Mouse (Mus musculus): ENCODE data around the gene Vps53. TPM values are rescaled to one million over a fixed set of nuclear protein-coding genes. Genes with fewer than 3 reads are reported as not detected.

Vps53 gene
- total and polyA plus RNA-seq, 2 experiments from 2014 or later, result 40.3 to 63.5 TPM

- H3K27me3 ChIP-seq (ENCODE audit: insufficient read depth, low read length), result no peaks in the 10 kb centered on the region
- H3K27ac ChIP-seq (ENCODE audit: low read depth, low read length), result no peak overlapping the region
- ATAC-seq (ENCODE audit: low FRiP score) (no peak), DNase-seq (ENCODE audit: low spot score) (no peak)
- no peak for TF ChIP-seq CTCF (IDR thresholded peaks at IDR 0.05)
- peaks cover 45% of the 10 kb centered on the region for H3K36me3 ChIP-seq (ENCODE audit: insufficient read depth, low read length)
- H3K4me3 ChIP-seq (ENCODE audit: low read depth, low read length), result no peak overlapping the region
- no peak overlapping the region for H3K4me2 ChIP-seq (ENCODE audit: low read depth, low read length, poor library complexity, severe bottlenecking)
- H3K4me1 ChIP-seq (ENCODE audit: insufficient read depth, low read length), result no peaks in the 10 kb centered on the region
- 79% methylated on average over 6 of the region's 6 CpGs for WGBS
- H3K9ac ChIP-seq (replicated peaks; ENCODE audit: low read length, poor library complexity, severe bottlenecking), result no peak overlapping the region
- no peaks in the 10 kb centered on the region for H3K9me3 ChIP-seq (ENCODE audit: low read length)
These were observed 98.3 kb downstream of the Vps53 start for GRCm38 (mm10) chr11:76081048-76081640.

- no peak for ATAC-seq (ENCODE audit: low FRiP score)
- H3K36me3 ChIP-seq (ENCODE audit: insufficient read depth, low read length), result peaks cover 52% of the 10 kb centered on the region
- WGBS, result 76% methylated on average over 2 of the region's 2 CpGs
- H3K9me3 ChIP-seq (ENCODE audit: low read length), result no peaks in the 10 kb centered on the region
- no peak overlapping the region for H3K4me3 ChIP-seq (ENCODE audit: low read depth, low read length)
- no peaks in the 10 kb centered on the region for H3K4me1 ChIP-seq (ENCODE audit: insufficient read depth, low read length)
- TF ChIP-seq CTCF (IDR thresholded peaks at IDR 0.05), result no peak
- H3K27me3 ChIP-seq (ENCODE audit: insufficient read depth, low read length), result no peaks in the 10 kb centered on the region
- no peak overlapping the region for H3K9ac ChIP-seq (replicated peaks; ENCODE audit: low read length, poor library complexity, severe bottlenecking)
- no peak for DNase-seq (ENCODE audit: low spot score)
- no peak overlapping the region for H3K4me2 ChIP-seq (ENCODE audit: low read depth, low read length, poor library complexity, severe bottlenecking)
- no peak overlapping the region for H3K27ac ChIP-seq (ENCODE audit: low read depth, low read length)
These were observed 99.2 kb downstream of the Vps53 start for GRCm38 (mm10) chr11:76080293-76080692.

GRCm38 (mm10) chr11:76077341-76077740 is 102.1 kb downstream of the Vps53 start:
- DNase-seq (ENCODE audit: low spot score), result no peak
- no peak overlapping the region for H3K4me3 ChIP-seq (ENCODE audit: low read depth, low read length)
- H3K9ac ChIP-seq (replicated peaks; ENCODE audit: low read length, poor library complexity, severe bottlenecking), result no peak overlapping the region
- 89% methylated on average over 6 of the region's 6 CpGs for WGBS
- no peak for TF ChIP-seq CTCF (IDR thresholded peaks at IDR 0.05)
- H3K36me3 ChIP-seq (ENCODE audit: insufficient read depth, low read length), result peaks cover 54% of the 10 kb centered on the region
- no peak overlapping the region for H3K4me2 ChIP-seq (ENCODE audit: low read depth, low read length, poor library complexity, severe bottlenecking)
- H3K27ac ChIP-seq (ENCODE audit: low read depth, low read length), result no peak overlapping the region
- no peaks in the 10 kb centered on the region for H3K4me1 ChIP-seq (ENCODE audit: insufficient read depth, low read length)
- H3K9me3 ChIP-seq (ENCODE audit: low read length), result no peaks in the 10 kb centered on the region
- H3K27me3 ChIP-seq (ENCODE audit: insufficient read depth, low read length), result no peaks in the 10 kb centered on the region
- ATAC-seq (ENCODE audit: low FRiP score), result no peak

- no peak overlapping the region for H3K4me2 ChIP-seq (ENCODE audit: low read depth, low read length, poor library complexity, severe bottlenecking)
- peaks cover 36% of the 10 kb centered on the region for H3K36me3 ChIP-seq (ENCODE audit: insufficient read depth, low read length)
These were observed 105.0 kb downstream of the Vps53 start for GRCm38 (mm10) chr11:76074296-76075093.

GRCm38 (mm10) chr11:76069816-76070215 is 109.6 kb downstream of the Vps53 start:
- Histone ChIP-seq H3K9ac (replicated peaks; ENCODE audit: low read length, poor library complexity, severe bottlenecking) (no peak overlapping the region), H3K36me3 (ENCODE audit: insufficient read depth, low read length) (peaks cover 27% of the 10 kb centered on the region), H3K4me2 (ENCODE audit: low read depth, low read length, poor library complexity, severe bottlenecking) (no peak overlapping the region), H3K27ac (ENCODE audit: low read depth, low read length) (no peak overlapping the region), H3K9me3 (ENCODE audit: low read length) (no peaks in the 10 kb centered on the region), H3K4me3 (ENCODE audit: low read depth, low read length) (no peak overlapping the region), H3K27me3 (ENCODE audit: insufficient read depth, low read length) (no peaks in the 10 kb centered on the region), H3K4me1 (ENCODE audit: insufficient read depth, low read length) (no peaks in the 10 kb centered on the region)
- ATAC-seq (ENCODE audit: low FRiP score) (no peak), DNase-seq (ENCODE audit: low spot score) (no peak)
- 88% methylated on average over 6 of the region's 6 CpGs for WGBS
- no peak for TF ChIP-seq CTCF (IDR thresholded peaks at IDR 0.05)

More at GRCm38 (mm10) chr11:76074296-76075093, 105.0 kb downstream of the Vps53 start:
- no peaks in the 10 kb centered on the region for H3K27me3 ChIP-seq (ENCODE audit: insufficient read depth, low read length)
- DNase-seq (ENCODE audit: low spot score) (no peak), ATAC-seq (ENCODE audit: low FRiP score) (no peak)
- no peaks in the 10 kb centered on the region for H3K9me3 ChIP-seq (ENCODE audit: low read length)
- no peak overlapping the region for H3K9ac ChIP-seq (replicated peaks; ENCODE audit: low read length, poor library complexity, severe bottlenecking)
- H3K4me1 ChIP-seq (ENCODE audit: insufficient read depth, low read length), result no peaks in the 10 kb centered on the region
- no peak overlapping the region for H3K27ac ChIP-seq (ENCODE audit: low read depth, low read length)
- no peak for TF ChIP-seq CTCF (IDR thresholded peaks at IDR 0.05)
- H3K4me3 ChIP-seq (ENCODE audit: low read depth, low read length), result no peak overlapping the region
- WGBS, result 68% methylated on average over 11 of the region's 11 CpGs

GRCm38 (mm10) chr11:76066563-76067156 is 112.8 kb downstream of the Vps53 start:
- TF ChIP-seq CTCF (IDR thresholded peaks at IDR 0.05), result no peak
- WGBS, result 87% methylated on average over 15 of the region's 15 CpGs
- Histone ChIP-seq H3K9ac (replicated peaks; ENCODE audit: low read length, poor library complexity, severe bottlenecking) (no peak overlapping the region), H3K27me3 (ENCODE audit: insufficient read depth, low read length) (no peaks in the 10 kb centered on the region), H3K9me3 (ENCODE audit: low read length) (no peaks in the 10 kb centered on the region), H3K27ac (ENCODE audit: low read depth, low read length) (no peak overlapping the region), H3K4me1 (ENCODE audit: insufficient read depth, low read length) (no peaks in the 10 kb centered on the region), H3K4me3 (ENCODE audit: low read depth, low read length) (no peak overlapping the region), H3K36me3 (ENCODE audit: insufficient read depth, low read length) (peaks cover 17% of the 10 kb centered on the region), H3K4me2 (ENCODE audit: low read depth, low read length, poor library complexity, severe bottlenecking) (no peak overlapping the region)
- no peak for DNase-seq (ENCODE audit: low spot score)
- no peak for ATAC-seq (ENCODE audit: low FRiP score)
